Mouse (Mus musculus): Measurements from ENCODE around the gene Raet1e.

GRCm38 (mm10) chr10:22273684-22274305 is 115.4 kb downstream of the Raet1e start:
- TF ChIP-seq POLR2A (IDR thresholded peaks at IDR 0.05; ENCODE audit: extremely low read depth, insufficient read depth, low read length) (no peak), CTCF (IDR thresholded peaks at IDR 0.05; ENCODE audit: extremely low read depth, insufficient read depth, low read length) (no peak)

All from cortical plate, adult 2 months (tissue).